In the genomic region with DNA sequence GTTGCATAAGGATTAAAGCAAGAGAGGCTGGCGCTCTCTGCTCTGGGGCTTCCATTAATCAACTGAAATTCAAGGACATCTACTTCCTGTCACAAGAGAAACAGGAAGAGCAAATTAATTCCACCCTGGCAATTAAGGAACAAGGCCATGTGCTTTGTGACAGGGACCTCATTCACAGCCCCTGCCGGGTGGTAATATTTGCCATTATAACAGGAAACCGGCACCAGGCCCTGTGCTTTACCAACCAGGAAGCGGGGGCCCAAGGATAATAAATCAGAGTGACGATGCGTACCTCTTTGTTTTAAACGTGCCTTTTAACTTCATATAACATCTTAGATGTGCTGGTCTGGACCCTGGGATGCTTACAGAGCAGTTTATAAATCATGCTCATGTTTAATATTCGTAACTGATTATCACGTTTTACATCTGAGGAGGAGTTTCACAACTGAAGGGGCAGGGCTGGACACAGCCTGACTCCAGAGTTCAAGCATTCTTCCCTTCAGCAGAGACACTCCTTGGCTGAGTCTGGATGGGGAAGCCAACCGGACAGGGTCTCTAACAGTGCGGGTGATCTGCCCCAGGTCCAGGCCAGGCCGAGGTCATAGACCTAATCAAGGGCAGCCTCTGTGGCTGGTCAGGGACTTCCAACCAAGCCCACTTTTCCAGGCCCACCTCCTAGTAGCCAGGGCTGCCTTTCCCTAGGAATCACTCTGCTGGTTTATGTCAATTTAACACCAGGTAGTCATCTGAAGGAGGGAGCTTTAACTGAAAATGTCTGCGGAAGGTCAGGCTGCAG, we compare ENCODE assay signal across 10 mouse cellular contexts. TPM values are rescaled to one million over a fixed set of nuclear protein-coding genes. Genes with fewer than 3 reads are reported as not detected.
DNase-seq lines count a peak whose midpoint lies in the region; ATAC-seq and TF ChIP-seq lines count a peak whose summit lies in the region.
"Had no signal": no experiment of that assay in that cellular context is flagged by ENCODE, and none has a peak within 500 bp of the region (broad histone marks: within the 10 kb centered on the region; RNA-seq: fewer than 3 reads in every experiment).

No protein-coding gene starts in this region.

- H3K36me3 ChIP-seq in hindbrain, embryonic 14.5 days (replicated peaks; ENCODE audit: control insufficient read depth, insufficient read depth) = no peaks in the 10 kb centered on the region
- no peaks in the 10 kb centered on the region for H3K36me3 ChIP-seq in stomach, embryonic 16.5 days (ENCODE audit: control insufficient read depth, insufficient read depth, low read length)
- H3K36me3 ChIP-seq in liver, postnatal 0 days (replicated peaks; ENCODE audit: insufficient read depth, low read length) = peaks cover 10% of the 10 kb centered on the region

- H3K4me2 ChIP-seq in hindbrain, embryonic 14.5 days (replicated peaks) = no peak overlapping the region
- H3K4me2 ChIP-seq in stomach, embryonic 16.5 days (ENCODE audit: low read depth, low read length) = no peak overlapping the region
- no peak overlapping the region for H3K4me2 ChIP-seq in liver, postnatal 0 days (ENCODE audit: low read depth, low read length)

- WGBS in lung, adult 2 months = 53% methylated on average over 13 of the region's 13 CpGs
- 41% methylated on average over 13 of the region's 13 CpGs for WGBS in hindbrain, embryonic 14.5 days
- 41% methylated on average over 13 of the region's 13 CpGs for WGBS in stomach, embryonic 16.5 days
- 56% methylated on average over 13 of the region's 13 CpGs for WGBS in liver, postnatal 0 days (ENCODE audit: insufficient replicate concordance)

- peaks cover 3% of the 10 kb centered on the region; the same call in 1 of the 2 replicates for H3K4me1 ChIP-seq in lung, adult 2 months (ENCODE audit: control insufficient read depth, insufficient read depth, low read length)
- H3K4me1 ChIP-seq in hindbrain, embryonic 14.5 days (replicated peaks; ENCODE audit: control insufficient read depth, insufficient read depth, low read length) = peaks cover 32% of the 10 kb centered on the region
- peaks cover 11% of the 10 kb centered on the region for H3K4me1 ChIP-seq in stomach, embryonic 16.5 days (ENCODE audit: control insufficient read depth, insufficient read depth, low read length)
- H3K4me1 ChIP-seq in liver, postnatal 0 days (ENCODE audit: insufficient read depth) = 0 out of 2 replicates have a peak, but pooled peaks cover 2% of the 10 kb centered on the region

- peak overlapping the region; percentile 37 for H3K9ac ChIP-seq in hindbrain, embryonic 14.5 days
- H3K9ac ChIP-seq in stomach, embryonic 16.5 days (ENCODE audit: low read length) = peak overlapping the region; percentile 19; the same call in 1 of the 2 replicates
- H3K9ac ChIP-seq in liver, postnatal 0 days (replicated peaks) = no peak overlapping the region

- H3K27ac ChIP-seq in hindbrain, embryonic 14.5 days = peak overlapping the region; percentile 76
- peak overlapping the region; percentile 36 for H3K27ac ChIP-seq in stomach, embryonic 16.5 days (ENCODE audit: low read length)
- H3K27ac ChIP-seq in liver, postnatal 0 days (ENCODE audit: low read depth) = no peak overlapping the region

- no peak for TF ChIP-seq CTCF in lung, adult 2 months (IDR thresholded peaks at IDR 0.05; ENCODE audit: insufficient read depth, low read length)
- no peak for TF ChIP-seq CTCF in liver, postnatal 0 days (IDR thresholded peaks at IDR 0.05; ENCODE audit: low read depth)

- no peaks in the 10 kb centered on the region for H3K27me3 ChIP-seq in hindbrain, embryonic 14.5 days (ENCODE audit: control insufficient read depth, insufficient read depth, low read length)
- H3K27me3 ChIP-seq in stomach, embryonic 16.5 days (ENCODE audit: control insufficient read depth, insufficient read depth, low read length) = no peaks in the 10 kb centered on the region
- no peaks in the 10 kb centered on the region for H3K27me3 ChIP-seq in liver, postnatal 0 days (ENCODE audit: insufficient read depth, low read length)

- H3K4me3 ChIP-seq in lung, adult 2 months (replicated peaks; ENCODE audit: extremely low read depth, low read depth, low read length) = no peak overlapping the region
- H3K4me3 ChIP-seq in hindbrain, embryonic 14.5 days (replicated peaks; ENCODE audit: low read length) = no peak overlapping the region
- H3K4me3 ChIP-seq in stomach, embryonic 16.5 days (replicated peaks; ENCODE audit: low read length) = no peak overlapping the region
- no peak overlapping the region for H3K4me3 ChIP-seq in liver, postnatal 0 days (ENCODE audit: low read depth, low read length)

- DNase-seq in lung, adult 18-20 months = peak; percentile 11 to 25
- no peak for DNase-seq in lung, adult 2 months
- DNase-seq in hindbrain, embryonic 14.5 days (ENCODE audit: low spot score) = no peak
- DNase-seq in lung, postnatal 10 days = peak; percentile 23
- DNase-seq in liver, postnatal 0 days = no peak
- DNase-seq in thymus, postnatal 0 days (ENCODE audit: low spot score) = no peak
- no peak for DNase-seq in cerebellum, adult 18-20 months
- DNase-seq: cerebellum, adult 2 months had no signal

- no peak for ATAC-seq in hindbrain, embryonic 14.5 days (ENCODE audit: low FRiP score)
- ATAC-seq in stomach, embryonic 16.5 days (ENCODE audit: insufficient read depth, low FRiP score) = 0 out of 2 replicates have a peak, but pooled peaks have one; percentile 46
- no peak for ATAC-seq in liver, postnatal 0 days

- H3K9me3 ChIP-seq in hindbrain, embryonic 14.5 days (ENCODE audit: control insufficient read depth, low read length) = no peaks in the 10 kb centered on the region
- no peaks in the 10 kb centered on the region for H3K9me3 ChIP-seq in stomach, embryonic 16.5 days (replicated peaks; ENCODE audit: control insufficient read depth, low read length)
- no peaks in the 10 kb centered on the region for H3K9me3 ChIP-seq in liver, postnatal 0 days (ENCODE audit: low read length)

- TF ChIP-seq POLR2A in lung, adult 2 months (IDR thresholded peaks at IDR 0.05; ENCODE audit: borderline replicate concordance, extremely low read depth, low read depth, low read length) = no peak

- TF ChIP-seq EP300 in liver, postnatal 0 days (IDR thresholded peaks at IDR 0.05; ENCODE audit: low read depth) = no peak

RNA-seq across cellular contexts. Expression of a gene that starts 38.2 kb away (rescaled TPM):
- 321 and 330 TPM in 2 replicates for polyA plus RNA-seq in lung, adult 2 months (2012; rRNA removed)
- 391 and 398 TPM in 2 replicates for polyA plus RNA-seq in hindbrain, embryonic 14.5 days (2014; fragmentation: Nextera tagmentation; extraction: Ambion mirVana)
- 442 and 466 TPM in 2 replicates for polyA plus RNA-seq in stomach, embryonic 16.5 days (2015; fragmentation: Nextera tagmentation; extraction: Ambion mirVana)
- 282 and 296 TPM in 2 replicates for polyA plus RNA-seq in liver, postnatal 0 days (2015; fragmentation: Nextera tagmentation; extraction: Ambion mirVana)
- 373 and 377 TPM in 2 replicates for polyA plus RNA-seq in thymus, postnatal 0 days (2015; fragmentation: Nextera tagmentation; extraction: Ambion mirVana)

RNA-seq across cellular contexts. Expression of a gene that starts 38.9 kb away (rescaled TPM):
- 5.6 and 7.5 TPM in 2 replicates for polyA plus RNA-seq in lung, adult 2 months (2012; rRNA removed)
- polyA plus RNA-seq in hindbrain, embryonic 14.5 days (2014; fragmentation: Nextera tagmentation; extraction: Ambion mirVana) = 22.7 and 22.9 TPM in 2 replicates
- 17.9 and 25.2 TPM in 2 replicates for polyA plus RNA-seq in stomach, embryonic 16.5 days (2015; fragmentation: Nextera tagmentation; extraction: Ambion mirVana)
- polyA plus RNA-seq in liver, postnatal 0 days (2015; fragmentation: Nextera tagmentation; extraction: Ambion mirVana) = 12.7 TPM in 2 replicates
- 48.4 and 67.1 TPM in 2 replicates for polyA plus RNA-seq in thymus, postnatal 0 days (2015; fragmentation: Nextera tagmentation; extraction: Ambion mirVana)

RNA-seq across cellular contexts. Expression of a gene that starts 43.3 kb away (rescaled TPM):
- polyA plus RNA-seq in lung, adult 2 months (2012; rRNA removed) = 0.07 TPM in 1 of 2 replicates, not detected in the other
- not detected in 2 replicates for polyA plus RNA-seq in hindbrain, embryonic 14.5 days (2014; fragmentation: Nextera tagmentation; extraction: Ambion mirVana)
- polyA plus RNA-seq in stomach, embryonic 16.5 days (2015; fragmentation: Nextera tagmentation; extraction: Ambion mirVana) = not detected in 2 replicates
- polyA plus RNA-seq in liver, postnatal 0 days (2015; fragmentation: Nextera tagmentation; extraction: Ambion mirVana) = not detected in 2 replicates
- polyA plus RNA-seq in thymus, postnatal 0 days (2015; fragmentation: Nextera tagmentation; extraction: Ambion mirVana) = not detected in 2 replicates
- polyA plus RNA-seq: cerebellum, adult 2 months; heart, embryonic 16.5 days had no signal

Comparison
In these comparisons a context has a peak if more than half of its experiments do, and no peak if none do; other contexts are left out.
1. DNase-seq: peak in lung, adult 18-20 months (2 of 2) and lung, postnatal 10 days (single experiment); none in lung, adult 2 months (single experiment), hindbrain, embryonic 14.5 days (single experiment), liver, postnatal 0 days (single experiment), thymus, postnatal 0 days (single experiment) and cerebellum, adult 18-20 months (0 of 2).